Mouse (Mus musculus) right cerebral cortex, postnatal 36 days (tissue): ENCODE measurements around the gene Thbs4.

Experiments used
- DNase-seq, 2 experiments: peaks; one replicate each; pipeline ENCODE4 v3.0.0; 2022; ENCODE audit warnings: low spot score in 2 of 2, mixed read lengths in 1 of 2

Gene Thbs4

GRCm38 (mm10) chr13:92760519-92760918, 34.1 kb downstream of the Thbs4 start:
- DNase-seq = peak; percentile 39 to 45

- DNase-seq = no peak
Measured at GRCm38 (mm10) chr13:92759096-92759495, 35.5 kb downstream of the Thbs4 start.

- DNase-seq = no peak
Measured at GRCm38 (mm10) chr13:92757972-92758585, 36.5 kb downstream of the Thbs4 start.

GRCm38 (mm10) chr13:92755036-92755435, 39.6 kb downstream of the Thbs4 start:
- DNase-seq = no peak

DNA sequence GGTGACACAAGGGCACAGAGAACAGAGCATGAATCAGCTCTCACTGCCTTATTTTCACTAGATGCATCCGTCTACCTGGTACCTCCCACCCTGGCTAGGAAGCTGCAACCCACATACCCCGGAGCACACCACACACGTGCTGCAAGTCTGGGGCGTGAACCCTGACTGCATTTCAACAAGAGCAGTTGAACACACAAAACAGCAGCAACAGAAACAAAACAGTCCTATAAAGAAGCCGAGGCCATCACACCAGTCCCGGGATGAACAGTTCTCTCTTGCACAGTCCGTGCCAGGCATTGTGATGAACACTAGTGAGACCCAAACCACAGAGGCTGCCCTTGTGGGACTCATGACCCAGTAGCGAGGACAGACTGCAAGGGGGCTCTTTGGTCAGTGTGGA, 40.9 kb downstream of the Thbs4 start:
- DNase-seq = no peak

- peak; percentile 92 to 93 for DNase-seq
Measured at GRCm38 (mm10) chr13:92751726-92752565, 42.7 kb downstream of the Thbs4 start.

- DNase-seq = peak; percentile 37 to 64
Measured at GRCm38 (mm10) chr13:92750976-92751518, 43.6 kb downstream of the Thbs4 start.

GRCm38 (mm10) chr13:92743337-92743736, 51.3 kb downstream of the Thbs4 start:
- no peak for DNase-seq

DNA sequence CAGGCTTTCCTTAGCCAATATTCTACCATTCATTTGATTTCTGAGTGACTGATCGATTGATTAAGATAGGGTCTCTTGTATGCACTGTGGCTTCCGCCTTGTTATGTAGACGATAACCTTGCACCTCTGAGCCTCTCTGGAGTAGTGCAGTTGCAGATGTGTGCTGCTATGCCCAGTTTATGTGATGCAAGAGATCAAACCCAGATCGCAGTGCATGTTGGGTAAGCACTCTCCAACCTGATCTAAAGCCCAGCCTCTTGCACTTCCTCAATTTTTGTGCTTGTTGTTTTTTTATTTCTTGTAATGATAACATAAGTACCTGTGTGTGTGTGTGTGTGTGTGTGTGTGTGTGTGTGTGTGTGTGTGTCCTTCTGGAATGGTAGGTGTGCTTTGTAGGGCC, 51.7 kb downstream of the Thbs4 start:
- DNase-seq = no peak

DNA sequence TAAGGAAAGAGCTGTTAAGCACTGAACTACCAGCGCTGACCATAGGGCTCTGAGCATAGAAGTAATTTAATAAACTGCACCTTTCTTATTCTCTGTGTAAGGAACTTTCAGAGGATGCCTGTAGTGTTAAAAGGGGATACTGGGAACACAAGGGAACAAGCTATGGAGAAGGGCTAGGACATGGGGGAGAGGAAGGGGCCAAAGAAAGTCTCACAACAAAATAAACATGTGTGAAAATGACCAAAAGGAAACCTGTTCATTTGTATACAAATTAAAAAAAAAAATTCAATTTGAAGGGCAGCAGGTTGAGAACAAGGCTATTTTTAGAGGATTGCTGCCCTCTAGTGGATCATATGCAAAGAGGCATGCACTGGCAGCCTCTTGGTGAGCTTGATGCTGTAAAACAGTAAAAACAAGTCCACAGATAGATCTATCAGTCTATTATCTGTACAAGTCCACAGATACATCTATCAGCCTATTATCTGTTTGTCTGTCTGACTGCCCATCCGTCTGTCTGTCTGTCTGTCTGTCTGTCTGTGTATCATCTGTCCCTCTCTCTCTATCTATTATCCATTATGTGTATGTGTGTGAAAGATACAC, 53.8 kb downstream of the Thbs4 start:
- no peak for DNase-seq

DNA sequence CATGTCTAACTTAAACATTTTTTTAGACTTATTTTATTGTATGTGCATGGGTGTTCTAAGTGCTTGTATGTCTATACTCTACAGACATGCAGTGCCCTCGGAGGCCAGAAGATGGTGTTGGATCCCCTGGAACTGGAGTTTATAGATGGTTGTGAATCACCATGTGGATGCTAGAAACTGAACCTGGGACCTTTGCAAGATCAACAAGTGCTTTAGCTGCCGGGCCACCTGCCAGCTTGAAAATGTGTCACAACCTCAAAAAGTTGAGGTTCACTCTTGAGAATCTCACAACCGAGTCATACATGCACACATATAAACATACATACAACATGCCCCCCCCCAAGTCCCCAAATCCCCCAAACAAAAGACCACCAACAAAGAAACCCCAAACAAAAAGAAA, 54.8 kb downstream of the Thbs4 start:
- DNase-seq = no peak

DNA sequence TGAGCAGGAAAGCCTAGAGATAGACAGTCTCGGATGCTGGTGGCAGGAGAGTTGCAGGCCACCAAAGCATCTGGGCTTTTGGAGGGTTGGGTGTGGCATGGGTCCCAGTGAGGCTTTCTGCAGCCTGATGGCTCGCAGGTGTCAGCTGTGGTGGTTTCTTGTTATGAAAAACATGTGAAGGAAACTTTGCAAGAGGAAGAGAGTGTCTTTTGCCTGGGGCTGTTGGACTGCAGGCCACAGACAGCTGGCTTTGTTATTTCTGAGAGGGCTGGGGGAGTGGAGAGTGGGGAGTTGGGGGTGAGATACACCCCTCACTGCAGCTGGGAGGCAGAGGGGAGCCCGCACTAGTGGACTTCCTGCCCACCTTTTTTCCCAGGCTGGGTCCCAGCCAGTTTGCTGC, 55.8 kb downstream of the Thbs4 start:
- DNase-seq = no peak

DNA sequence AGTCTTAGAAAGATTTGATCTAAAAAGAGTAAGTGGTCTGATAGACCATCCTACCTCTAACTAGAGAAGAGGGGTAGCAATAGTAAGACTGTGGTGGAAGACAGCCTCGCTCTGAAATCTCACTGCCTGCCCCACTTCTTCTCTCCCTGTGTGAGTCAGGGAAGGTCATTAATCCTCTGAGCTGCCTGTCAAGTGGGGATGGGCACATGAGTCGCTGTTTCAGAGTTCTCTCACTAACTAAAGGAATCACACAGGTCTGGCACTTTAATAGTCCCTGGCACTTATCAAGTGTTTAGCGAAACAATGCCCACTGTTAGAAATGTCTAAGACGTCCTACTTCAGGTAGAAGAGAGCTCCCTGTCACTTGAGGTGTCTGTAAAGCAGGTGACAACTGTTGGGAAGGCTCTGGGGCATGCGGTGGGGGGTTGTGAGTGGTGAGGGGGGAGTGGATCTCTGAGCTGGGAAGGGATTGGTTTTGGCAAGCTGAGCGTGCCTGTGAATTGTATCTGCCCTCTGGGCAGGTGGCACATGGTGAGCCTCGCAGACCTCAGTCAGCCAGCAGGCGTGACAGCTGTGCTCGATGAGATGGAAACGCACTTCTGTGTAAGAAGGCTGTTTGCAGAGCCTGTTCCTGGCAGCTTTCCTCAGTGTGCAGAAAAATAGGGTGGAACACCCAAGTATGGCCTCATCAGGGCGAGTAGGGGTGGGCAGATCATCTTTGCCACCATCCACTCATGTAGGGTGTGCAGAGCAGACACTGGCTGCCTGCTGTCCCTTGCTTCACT, 57.9 kb downstream of the Thbs4 start:
- peak in 1 of 2 experiments; percentile 46 for DNase-seq

GRCm38 (mm10) chr13:92735693-92736092, 58.9 kb downstream of the Thbs4 start:
- no peak for DNase-seq

- DNase-seq = no peak
Measured at GRCm38 (mm10) chr13:92733741-92734140, 60.9 kb downstream of the Thbs4 start.

DNA sequence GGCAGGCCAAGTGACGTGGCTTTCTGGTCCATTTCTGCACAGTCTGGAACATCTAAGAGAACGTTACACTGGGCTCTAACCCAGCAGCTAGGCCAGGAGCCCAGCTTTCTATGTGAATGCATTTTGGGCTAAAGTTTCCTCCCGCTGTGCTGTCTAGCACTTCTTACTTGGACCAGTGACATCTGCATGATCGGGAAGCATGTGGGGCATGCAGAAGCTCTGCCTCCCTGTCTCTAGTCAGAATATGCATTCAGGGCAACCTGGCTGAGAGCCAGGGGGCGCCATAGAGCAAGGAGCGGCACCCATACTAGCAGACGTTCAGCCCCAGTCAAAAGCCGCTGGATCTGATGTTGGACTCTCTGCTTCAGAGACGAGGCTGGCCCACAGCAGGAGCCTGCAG, 61.4 kb downstream of the Thbs4 start:
- no peak for DNase-seq

DNA sequence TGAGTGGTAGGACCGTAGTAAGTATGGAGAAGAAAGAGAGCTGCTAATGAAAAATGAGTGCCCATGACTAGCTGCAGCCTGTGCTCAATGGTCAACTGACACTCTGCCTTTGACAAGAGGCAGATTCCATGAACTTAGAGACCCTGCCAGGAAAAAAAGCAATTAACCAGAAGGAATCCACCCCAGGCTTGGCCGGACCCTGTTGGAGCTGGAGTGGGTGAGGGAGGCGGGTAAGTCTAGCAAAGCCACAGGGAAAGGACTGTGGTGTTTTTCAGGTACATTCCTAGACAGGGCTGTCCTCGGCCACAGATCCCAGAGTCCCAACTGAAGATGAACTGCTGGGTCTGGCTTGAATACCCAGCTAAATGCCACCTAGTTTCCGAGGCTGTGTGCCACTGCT, 61.8 kb downstream of the Thbs4 start:
- DNase-seq = no peak

DNA sequence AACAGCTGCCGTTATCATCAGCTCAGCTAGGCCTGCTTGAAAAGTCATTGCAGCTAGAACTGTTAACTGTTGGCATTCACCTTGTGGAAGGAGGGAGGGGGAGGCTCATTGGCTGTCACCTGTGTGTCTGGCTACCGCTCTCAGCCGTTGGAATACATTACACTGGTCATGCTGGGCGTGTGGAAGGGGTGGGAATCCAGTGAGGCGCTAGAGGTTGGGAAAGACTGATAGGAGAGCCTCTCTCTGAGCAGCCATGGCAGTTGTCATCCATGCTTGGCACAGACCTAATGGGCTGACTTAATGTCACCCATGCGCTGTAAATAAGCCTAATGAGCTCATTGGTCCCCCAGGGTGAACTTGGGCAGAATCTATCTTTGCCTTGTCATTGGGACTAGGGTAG, 62.8 kb downstream of the Thbs4 start:
- DNase-seq = no peak

DNA sequence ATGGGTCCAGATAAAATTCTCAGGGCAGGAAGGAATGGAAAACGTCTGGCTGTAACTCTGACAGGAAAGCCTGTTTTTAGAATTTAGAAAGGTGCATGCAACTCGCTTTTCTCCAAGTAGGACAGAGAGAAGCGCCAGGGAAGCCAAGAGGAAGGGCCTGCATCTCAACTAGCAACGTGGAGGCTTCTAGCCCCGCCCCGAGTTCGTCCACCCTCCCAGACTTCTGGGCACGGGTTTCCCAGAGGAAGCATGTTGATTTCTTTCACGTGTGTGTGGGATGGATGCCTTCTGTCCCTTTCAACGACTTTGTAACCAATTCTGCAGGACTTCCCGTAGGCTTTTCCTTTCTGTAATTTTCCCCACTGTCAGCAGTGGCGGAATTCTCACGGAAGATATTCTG, 64.8 kb downstream of the Thbs4 start:
- peak in 1 of 2 experiments; percentile 37 for DNase-seq

GRCm38 (mm10) chr13:92722389-92722788, 72.2 kb downstream of the Thbs4 start:
- no peak for DNase-seq

GRCm38 (mm10) chr13:92721006-92721405, 73.6 kb downstream of the Thbs4 start:
- no peak for DNase-seq
